Mouse (Mus musculus): Measurements from ENCODE around the gene Etnk1. TPM values are rescaled to one million over a fixed set of nuclear protein-coding genes. Genes with fewer than 3 reads are reported as not detected.

The Etnk1 gene
- polyA plus RNA-seq, 1 experiment from 2014 or later: 64.1 TPM

- H3K27me3 ChIP-seq (ENCODE audit: control insufficient read depth, insufficient read depth, low read length): no peaks in the 10 kb centered on the region
- H3K9ac ChIP-seq (replicated peaks; ENCODE audit: low read depth, low read length): no peak overlapping the region
- no peak overlapping the region for H3K4me3 ChIP-seq (ENCODE audit: low read depth, low read length)
- H3K36me3 ChIP-seq (ENCODE audit: control insufficient read depth, insufficient read depth, low read length): no peaks in the 10 kb centered on the region
- no peaks in the 10 kb centered on the region for H3K4me1 ChIP-seq (ENCODE audit: control insufficient read depth, insufficient read depth, low read length)
- H3K27ac ChIP-seq (ENCODE audit: low read depth, low read length): no peak overlapping the region
- no peak overlapping the region for H3K4me2 ChIP-seq (ENCODE audit: low read depth, low read length)
- no peak for ATAC-seq (ENCODE audit: low read depth)
- no peaks in the 10 kb centered on the region for H3K9me3 ChIP-seq (ENCODE audit: control insufficient read depth, low read length)
- 83% methylated on average over 11 of the region's 11 CpGs for WGBS
These were observed 65.7 kb downstream of the Etnk1 start for GRCm38 (mm10) chr6:143232718-143233117.

- no peak overlapping the region for H3K4me3 ChIP-seq (ENCODE audit: low read depth, low read length)
- no peaks in the 10 kb centered on the region for H3K27me3 ChIP-seq (ENCODE audit: control insufficient read depth, insufficient read depth, low read length)
- peaks cover 4% of the 10 kb centered on the region; the same call in 1 of the 2 replicates for H3K4me1 ChIP-seq (ENCODE audit: control insufficient read depth, insufficient read depth, low read length)
- H3K27ac ChIP-seq (ENCODE audit: low read depth, low read length): no peak overlapping the region
- H3K9me3 ChIP-seq (ENCODE audit: control insufficient read depth, low read length): no peaks in the 10 kb centered on the region
- 85% methylated on average over 8 of the region's 8 CpGs for WGBS
- ATAC-seq (ENCODE audit: low read depth): no peak
- no peak overlapping the region for H3K9ac ChIP-seq (replicated peaks; ENCODE audit: low read depth, low read length)
- H3K4me2 ChIP-seq (ENCODE audit: low read depth, low read length): no peak overlapping the region
- H3K36me3 ChIP-seq (ENCODE audit: control insufficient read depth, insufficient read depth, low read length): no peaks in the 10 kb centered on the region
These were observed 67.8 kb downstream of the Etnk1 start for GRCm38 (mm10) chr6:143234868-143235267.

- peaks cover 4% of the 10 kb centered on the region; the same call in 1 of the 2 replicates for H3K4me1 ChIP-seq (ENCODE audit: control insufficient read depth, insufficient read depth, low read length)
- 61% methylated on average over 21 of the region's 21 CpGs for WGBS
- no peak for ATAC-seq (ENCODE audit: low read depth)
- no peak overlapping the region for H3K27ac ChIP-seq (ENCODE audit: low read depth, low read length)
- H3K9ac ChIP-seq (replicated peaks; ENCODE audit: low read depth, low read length): no peak overlapping the region
- H3K4me3 ChIP-seq (ENCODE audit: low read depth, low read length): no peak overlapping the region
- no peaks in the 10 kb centered on the region for H3K36me3 ChIP-seq (ENCODE audit: control insufficient read depth, insufficient read depth, low read length)
- H3K4me2 ChIP-seq (ENCODE audit: low read depth, low read length): no peak overlapping the region
- no peaks in the 10 kb centered on the region for H3K9me3 ChIP-seq (ENCODE audit: control insufficient read depth, low read length)
- H3K27me3 ChIP-seq (ENCODE audit: control insufficient read depth, insufficient read depth, low read length): no peaks in the 10 kb centered on the region
These were observed 72.5 kb downstream of the Etnk1 start for GRCm38 (mm10) chr6:143239362-143240074.

GRCm38 (mm10) chr6:143243191-143243590, 76.2 kb downstream of the Etnk1 start:
- Histone ChIP-seq H3K4me3 (ENCODE audit: low read depth, low read length) (no peak overlapping the region), H3K27me3 (ENCODE audit: control insufficient read depth, insufficient read depth, low read length) (no peaks in the 10 kb centered on the region), H3K4me1 (ENCODE audit: control insufficient read depth, insufficient read depth, low read length) (peaks cover 4% of the 10 kb centered on the region; the same call in 1 of the 2 replicates), H3K9me3 (ENCODE audit: control insufficient read depth, low read length) (no peaks in the 10 kb centered on the region), H3K36me3 (ENCODE audit: control insufficient read depth, insufficient read depth, low read length) (no peaks in the 10 kb centered on the region), H3K27ac (ENCODE audit: low read depth, low read length) (no peak overlapping the region), H3K4me2 (ENCODE audit: low read depth, low read length) (no peak overlapping the region), H3K9ac (replicated peaks; ENCODE audit: low read depth, low read length) (no peak overlapping the region)
- 89% methylated on average over 5 of the region's 5 CpGs for WGBS
- no peak for ATAC-seq (ENCODE audit: low read depth)

DNA sequence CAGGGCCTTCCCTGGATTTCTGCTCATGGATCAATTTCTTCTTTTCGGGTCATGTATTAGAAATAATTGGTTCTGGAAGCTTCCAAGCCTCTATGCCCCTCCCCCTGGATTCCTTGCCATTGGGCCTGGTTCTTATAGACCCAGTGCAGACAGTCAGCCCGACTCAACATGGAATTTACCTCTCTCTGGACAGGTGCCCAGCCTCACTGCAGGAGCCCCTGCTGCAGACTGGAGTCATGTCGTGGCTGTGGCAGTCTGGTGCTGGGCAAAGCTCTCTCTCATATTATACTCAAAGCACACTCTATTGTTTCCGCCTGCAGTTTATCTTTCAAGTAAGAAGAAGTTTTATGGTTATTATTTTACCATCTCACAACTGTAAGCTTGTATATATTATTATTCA, 90.9 kb downstream of the Etnk1 start:
- H3K27ac ChIP-seq (ENCODE audit: low read depth, low read length): no peak overlapping the region
- no peaks in the 10 kb centered on the region for H3K36me3 ChIP-seq (ENCODE audit: control insufficient read depth, insufficient read depth, low read length)
- no peak for ATAC-seq (ENCODE audit: low read depth)
- H3K27me3 ChIP-seq (ENCODE audit: control insufficient read depth, insufficient read depth, low read length): no peaks in the 10 kb centered on the region
- H3K4me2 ChIP-seq (ENCODE audit: low read depth, low read length): no peak overlapping the region
- H3K4me3 ChIP-seq (ENCODE audit: low read depth, low read length): no peak overlapping the region
- 69% methylated on average over 4 of the region's 4 CpGs for WGBS
- no peaks in the 10 kb centered on the region for H3K9me3 ChIP-seq (ENCODE audit: control insufficient read depth, low read length)
- peaks cover 13% of the 10 kb centered on the region for H3K4me1 ChIP-seq (ENCODE audit: control insufficient read depth, insufficient read depth, low read length)
- no peak overlapping the region for H3K9ac ChIP-seq (replicated peaks; ENCODE audit: low read depth, low read length)

GRCm38 (mm10) chr6:143259169-143259629, 92.2 kb downstream of the Etnk1 start:
- no peak overlapping the region; the same call in 1 of the 2 replicates for H3K9ac ChIP-seq (replicated peaks; ENCODE audit: low read depth, low read length)
- no peaks in the 10 kb centered on the region for H3K9me3 ChIP-seq (ENCODE audit: control insufficient read depth, low read length)
- no peaks in the 10 kb centered on the region for H3K36me3 ChIP-seq (ENCODE audit: control insufficient read depth, insufficient read depth, low read length)
- 21% methylated on average over 17 of the region's 17 CpGs for WGBS
- ATAC-seq (ENCODE audit: low read depth): peak; percentile 70; the same call in 1 of the 2 replicates
- no peaks in the 10 kb centered on the region for H3K27me3 ChIP-seq (ENCODE audit: control insufficient read depth, insufficient read depth, low read length)
- no peak overlapping the region for H3K4me3 ChIP-seq (ENCODE audit: low read depth, low read length)
- H3K4me2 ChIP-seq (ENCODE audit: low read depth, low read length): peak overlapping the region; percentile 40
- H3K4me1 ChIP-seq (ENCODE audit: control insufficient read depth, insufficient read depth, low read length): peaks cover 13% of the 10 kb centered on the region
- 0 out of 2 replicates have a peak overlapping the region, but pooled peaks have one; percentile 36 for H3K27ac ChIP-seq (ENCODE audit: low read depth, low read length)

GRCm38 (mm10) chr6:143259870-143260559, 93.0 kb downstream of the Etnk1 start:
- H3K27me3 ChIP-seq (ENCODE audit: control insufficient read depth, insufficient read depth, low read length): no peaks in the 10 kb centered on the region
- 31% methylated on average over 18 of the region's 18 CpGs for WGBS
- H3K9ac ChIP-seq (replicated peaks; ENCODE audit: low read depth, low read length): no peak overlapping the region
- peaks cover 13% of the 10 kb centered on the region for H3K4me1 ChIP-seq (ENCODE audit: control insufficient read depth, insufficient read depth, low read length)
- no peaks in the 10 kb centered on the region for H3K9me3 ChIP-seq (ENCODE audit: control insufficient read depth, low read length)
- peak; percentile 50; the same call in 1 of the 2 replicates for ATAC-seq (ENCODE audit: low read depth)
- no peak overlapping the region for H3K27ac ChIP-seq (ENCODE audit: low read depth, low read length)
- H3K36me3 ChIP-seq (ENCODE audit: control insufficient read depth, insufficient read depth, low read length): no peaks in the 10 kb centered on the region
- H3K4me2 ChIP-seq (ENCODE audit: low read depth, low read length): peak overlapping the region; percentile 40
- H3K4me3 ChIP-seq (ENCODE audit: low read depth, low read length): no peak overlapping the region

DNA sequence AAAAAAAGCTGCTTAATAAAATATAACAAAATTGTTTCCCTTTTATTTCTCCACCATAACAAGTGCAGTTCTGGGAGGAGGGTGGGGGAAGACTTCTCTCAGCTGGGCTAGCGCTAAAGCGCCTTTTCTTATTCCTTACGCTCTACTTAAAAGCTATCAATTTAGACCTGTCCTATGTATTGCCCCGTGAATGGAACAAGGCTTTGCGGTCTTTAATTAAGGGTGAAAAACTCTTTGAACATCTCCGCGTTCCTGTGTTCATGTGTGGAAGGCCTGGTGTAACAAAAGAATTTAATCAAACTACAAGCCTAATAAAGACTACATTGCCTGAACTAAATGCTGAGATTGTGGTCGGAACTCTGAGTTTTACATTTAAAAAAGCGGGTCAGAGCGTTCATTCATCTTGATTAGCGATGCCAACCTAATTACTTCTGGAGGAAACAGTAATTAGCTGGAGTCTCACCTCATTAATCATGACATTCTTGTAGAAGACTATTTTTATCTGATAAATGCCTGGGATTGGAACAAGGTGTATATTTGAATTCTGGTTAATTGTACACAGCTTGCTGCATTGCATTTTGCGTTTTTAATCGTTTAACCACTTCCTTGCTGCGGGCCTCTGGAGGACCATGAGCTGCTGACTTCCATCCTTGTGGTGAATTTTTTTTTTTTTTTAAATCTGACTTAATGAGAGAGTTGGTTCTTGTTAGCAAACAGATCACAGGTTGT, 93.7 kb downstream of the Etnk1 start:
- no peaks in the 10 kb centered on the region for H3K36me3 ChIP-seq (ENCODE audit: control insufficient read depth, insufficient read depth, low read length)
- WGBS: 27% methylated on average over 14 of the region's 14 CpGs
- peaks cover 13% of the 10 kb centered on the region for H3K4me1 ChIP-seq (ENCODE audit: control insufficient read depth, insufficient read depth, low read length)
- H3K9ac ChIP-seq (replicated peaks; ENCODE audit: low read depth, low read length): no peak overlapping the region
- no peak overlapping the region for H3K27ac ChIP-seq (ENCODE audit: low read depth, low read length)
- H3K9me3 ChIP-seq (ENCODE audit: control insufficient read depth, low read length): no peaks in the 10 kb centered on the region
- H3K4me2 ChIP-seq (ENCODE audit: low read depth, low read length): peak overlapping the region; percentile 40; the same call in 1 of the 2 replicates
- ATAC-seq (ENCODE audit: low read depth): peak; percentile 16; the same call in 1 of the 2 replicates
- H3K27me3 ChIP-seq (ENCODE audit: control insufficient read depth, insufficient read depth, low read length): no peaks in the 10 kb centered on the region
- no peak overlapping the region for H3K4me3 ChIP-seq (ENCODE audit: low read depth, low read length)

Measured in neural tube, embryonic 14.5 days (tissue).